Mouse (Mus musculus) inflammation-experienced regulatory T-cells, adult 16 weeks (primary cell): ENCODE measurements around the gene Nsmf. TPM values are rescaled to one million over a fixed set of nuclear protein-coding genes. Genes with fewer than 3 reads are reported as not detected.

Experiments
- polyA plus RNA-seq: library from polyadenylated mRNA; unstranded; fragments of 100-300 nt; shearing (Covaris generic); gene quantifications from one replicate; pipeline ENCODE4 v1.2.1, GENCODE M21; 2017

Gene Nsmf
- polyA plus RNA-seq = 45.0 TPM

DNA sequence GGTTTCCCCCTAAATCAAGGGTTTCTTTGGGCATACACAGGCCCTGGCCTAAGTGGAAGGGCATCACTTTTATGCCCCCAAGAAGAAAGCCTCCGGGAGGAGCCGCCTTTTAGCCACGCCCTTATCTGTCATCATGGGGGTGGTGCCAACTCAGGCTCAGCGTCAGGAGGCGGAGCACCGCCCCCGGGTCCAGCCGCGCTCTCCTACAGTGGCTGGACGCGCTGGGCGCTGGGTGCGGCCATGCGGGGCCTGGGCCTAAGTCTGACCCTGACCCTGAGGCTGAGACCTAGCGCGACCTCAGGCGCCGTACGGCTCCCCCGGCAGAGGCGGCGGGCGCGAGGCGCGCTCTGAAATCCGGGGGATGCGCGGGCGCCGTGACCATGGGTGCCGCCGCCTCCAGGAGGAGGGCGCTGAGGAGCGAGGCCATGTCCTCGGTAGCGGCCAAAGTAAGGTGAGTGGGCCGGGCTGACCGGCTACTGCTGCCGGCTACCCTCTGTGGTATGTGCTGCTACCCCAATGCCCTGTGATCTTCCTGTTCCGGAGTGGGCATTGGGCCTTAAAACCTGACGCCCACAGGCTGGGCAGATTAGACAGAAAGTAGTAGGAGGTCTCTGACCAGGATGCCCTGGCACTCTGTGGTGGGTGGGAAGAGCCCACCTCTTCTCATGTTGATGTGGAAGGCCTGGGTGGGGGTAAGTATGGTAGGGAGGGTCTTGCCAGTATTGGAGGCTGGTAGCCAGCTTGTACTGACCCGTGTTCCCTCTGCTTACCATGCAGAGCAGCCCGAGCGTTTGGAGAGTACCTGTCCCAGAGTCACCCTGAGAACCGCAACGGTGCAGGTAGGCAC lies at the start of gene Nsmf:
Gene Nsmf (plus strand): TSS at position 135 of the 847 bp plus-strand sequence.

GRCm38 (mm10) chr2:25080076-25080475 lies 25.9 kb downstream of the Nsmf start, which contains the start of gene Entpd8:
Entpd8 (plus strand) TSS chr2:25080304.

DNA sequence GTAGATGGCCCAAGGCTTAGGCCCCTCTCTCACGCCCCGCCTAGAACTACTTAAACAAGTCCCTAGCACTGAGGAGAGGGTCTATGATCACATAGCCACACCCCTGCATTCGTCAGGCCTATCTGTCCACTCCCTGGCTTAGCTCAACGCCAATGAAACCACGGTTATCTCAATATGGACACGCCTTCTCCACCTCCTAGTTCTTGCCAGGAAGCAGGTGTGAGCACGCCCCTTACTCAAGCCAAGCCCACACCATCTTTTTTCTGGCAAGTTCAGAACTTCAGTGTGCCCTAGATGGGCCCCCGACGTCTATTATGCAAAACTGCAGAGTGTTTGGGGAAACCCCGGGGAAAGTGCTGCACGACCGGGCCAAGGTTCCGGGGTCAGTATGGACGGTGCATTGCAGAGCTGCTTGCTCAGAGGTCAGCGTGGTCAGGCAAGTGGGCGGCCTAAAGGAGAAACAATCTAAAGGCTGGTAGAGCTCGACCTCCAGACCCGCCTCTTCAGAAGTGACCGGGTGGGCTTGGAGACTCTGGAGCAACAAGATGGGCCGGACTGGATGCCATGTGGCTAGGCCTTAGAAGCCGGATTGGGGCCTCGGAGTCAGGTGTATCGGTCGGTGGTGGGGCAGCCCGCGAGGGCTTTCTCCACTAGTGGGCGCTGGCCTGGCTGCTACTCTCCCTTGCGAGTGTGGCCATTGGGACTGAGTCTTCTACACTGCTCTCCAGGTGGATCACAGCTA lies 41.1 kb downstream of the Nsmf start, which contains the start of gene Noxa1:
Gene Noxa1 (minus strand): TSS at position 41 of the 742 bp plus-strand sequence.

Other genes with a start within 250 kb of the Nsmf start
- 68.7 TPM for gene Ehmt1, start 134.7 kb upstream of the Nsmf start, polyA plus RNA-seq
- gene Arrdc1, start 119.1 kb upstream of the Nsmf start, polyA plus RNA-seq = 310 TPM
- gene Zmynd19, start 104.6 kb upstream of the Nsmf start, polyA plus RNA-seq = 0.67 TPM
- gene Dph7, start 92.0 kb upstream of the Nsmf start, polyA plus RNA-seq = 37.6 TPM
- gene Mrpl41, start 79.3 kb upstream of the Nsmf start, polyA plus RNA-seq = 100 TPM
- gene Pnpla7, start 78.3 kb upstream of the Nsmf start, polyA plus RNA-seq = 109 TPM
- gene Entpd8, start 25.9 kb downstream of the Nsmf start, polyA plus RNA-seq = 0.73 TPM
- gene Noxa1, start 40.8 kb downstream of the Nsmf start, polyA plus RNA-seq = 18.1 TPM
- gene Nrarp, start 126.4 kb downstream of the Nsmf start, polyA plus RNA-seq = 0.72 TPM
- gene Tor4a, start 142.5 kb downstream of the Nsmf start, polyA plus RNA-seq = 176 TPM
- gene Nelfb, start 157.1 kb downstream of the Nsmf start, polyA plus RNA-seq = 202 TPM
- not detected for gene Stpg3, start 160.3 kb downstream of the Nsmf start, polyA plus RNA-seq
- 1.7 TPM for gene Fam166a, start 164.4 kb downstream of the Nsmf start, polyA plus RNA-seq
- gene Tubb4b, start 170.3 kb downstream of the Nsmf start, polyA plus RNA-seq = 214 TPM
- not detected for gene Slc34a3, start 180.0 kb downstream of the Nsmf start, polyA plus RNA-seq
- gene Rnf224, start 182.4 kb downstream of the Nsmf start, polyA plus RNA-seq = not detected
- not detected for gene Rnf208, start 187.9 kb downstream of the Nsmf start, polyA plus RNA-seq
- not detected for gene Cysrt1, start 188.1 kb downstream of the Nsmf start, polyA plus RNA-seq
- 8.7 TPM for gene AL732309.1, start 192.5 kb downstream of the Nsmf start, polyA plus RNA-seq
- gene Tmem203, start 201.1 kb downstream of the Nsmf start, polyA plus RNA-seq = 17.5 TPM
- 5.5 TPM for gene Tprn, start 208.3 kb downstream of the Nsmf start, polyA plus RNA-seq
- 131 TPM for gene Ssna1, start 218.1 kb downstream of the Nsmf start, polyA plus RNA-seq
- 120 TPM for gene Anapc2, start 218.1 kb downstream of the Nsmf start, polyA plus RNA-seq
- not detected for gene Tmem210, start 233.8 kb downstream of the Nsmf start, polyA plus RNA-seq
- gene Lrrc26, start 235.6 kb downstream of the Nsmf start, polyA plus RNA-seq = not detected